Mouse (Mus musculus): ENCODE measurements around the gene Rab44.

Rab44 gene

DNA sequence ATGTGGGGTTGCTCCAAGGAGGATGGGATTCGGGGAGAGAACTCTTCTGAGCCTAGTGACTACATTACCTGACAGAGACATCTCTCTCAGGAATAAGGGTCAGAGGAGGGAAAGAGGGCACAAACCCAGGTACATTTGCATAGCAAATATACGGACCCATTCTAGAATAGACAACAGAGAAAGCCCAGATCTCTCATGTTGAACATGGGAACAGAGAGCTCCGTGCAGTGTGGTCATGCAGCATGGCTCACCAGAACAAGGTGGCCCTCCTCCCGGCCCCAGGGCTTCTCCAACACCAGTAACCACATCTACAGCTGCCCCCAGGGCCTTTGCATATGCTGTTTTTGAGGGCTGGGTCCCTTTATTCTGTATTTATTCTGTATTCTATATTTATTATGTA lies 54.5 kb downstream of the Rab44 start:
- no peak for DNase-seq (ENCODE audit: low spot score)

GRCm38 (mm10) chr17:29168996-29169601 lies 55.2 kb downstream of the Rab44 start:
- no peak for DNase-seq (ENCODE audit: low spot score)

DNA sequence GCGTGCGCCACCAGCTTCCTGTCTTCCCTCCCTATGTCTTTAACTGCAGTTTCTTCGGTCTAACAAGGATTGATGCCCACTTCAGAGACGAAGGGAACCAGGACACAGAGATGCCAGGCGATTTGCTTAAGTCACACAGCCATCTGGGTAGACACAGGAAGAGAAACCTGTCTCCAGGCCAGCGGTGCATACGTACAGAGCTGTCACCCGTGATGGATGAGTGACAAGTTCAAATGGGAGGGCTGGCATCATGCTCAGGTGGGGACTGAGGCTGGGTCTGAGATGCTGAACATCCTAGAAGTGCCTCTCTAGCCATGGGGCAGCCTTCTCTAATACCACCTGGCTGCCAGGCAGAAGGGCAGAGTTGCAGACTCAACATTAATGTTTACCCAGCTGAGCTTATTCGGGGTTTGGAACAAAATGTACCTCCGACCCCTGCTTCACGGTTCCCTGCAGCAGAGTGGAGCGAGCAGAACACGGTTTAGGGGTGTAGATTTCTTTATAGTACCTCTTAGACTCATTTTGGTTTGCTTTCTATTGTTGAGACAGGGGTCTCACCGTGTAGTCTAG lies 56.6 kb downstream of the Rab44 start:
- DNase-seq (ENCODE audit: low spot score), result no peak

- DNase-seq (ENCODE audit: low spot score), result peak; percentile 62
Observed at GRCm38 (mm10) chr17:29171001-29171772, 57.2 kb downstream of the Rab44 start.

DNA sequence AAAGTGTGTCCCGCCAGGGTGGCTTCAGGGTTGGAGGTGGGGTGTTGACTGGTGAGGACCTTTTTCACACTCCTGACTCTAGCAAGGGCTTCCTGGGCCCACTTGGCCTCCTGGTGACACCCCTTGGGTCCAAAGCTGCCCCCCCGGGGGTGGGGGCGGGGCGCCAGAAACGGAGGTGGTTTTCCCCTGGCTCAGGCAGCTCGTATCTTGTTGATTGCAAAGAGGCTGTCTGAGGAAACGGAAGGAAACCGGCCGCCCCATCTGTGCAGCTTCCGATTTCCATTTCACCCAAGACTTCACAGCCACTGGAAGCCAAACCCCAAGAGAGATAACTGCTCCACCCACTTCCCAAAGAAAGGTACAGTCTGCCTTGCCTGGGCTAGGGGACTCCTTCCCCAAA lies 58.1 kb downstream of the Rab44 start:
- DNase-seq (ENCODE audit: low spot score), result no peak

GRCm38 (mm10) chr17:29173165-29173564 lies 59.2 kb downstream of the Rab44 start:
- no peak for DNase-seq (ENCODE audit: low spot score)

- DNase-seq (ENCODE audit: low spot score), result no peak
Observed at GRCm38 (mm10) chr17:29175693-29176092, 61.7 kb downstream of the Rab44 start.

DNA sequence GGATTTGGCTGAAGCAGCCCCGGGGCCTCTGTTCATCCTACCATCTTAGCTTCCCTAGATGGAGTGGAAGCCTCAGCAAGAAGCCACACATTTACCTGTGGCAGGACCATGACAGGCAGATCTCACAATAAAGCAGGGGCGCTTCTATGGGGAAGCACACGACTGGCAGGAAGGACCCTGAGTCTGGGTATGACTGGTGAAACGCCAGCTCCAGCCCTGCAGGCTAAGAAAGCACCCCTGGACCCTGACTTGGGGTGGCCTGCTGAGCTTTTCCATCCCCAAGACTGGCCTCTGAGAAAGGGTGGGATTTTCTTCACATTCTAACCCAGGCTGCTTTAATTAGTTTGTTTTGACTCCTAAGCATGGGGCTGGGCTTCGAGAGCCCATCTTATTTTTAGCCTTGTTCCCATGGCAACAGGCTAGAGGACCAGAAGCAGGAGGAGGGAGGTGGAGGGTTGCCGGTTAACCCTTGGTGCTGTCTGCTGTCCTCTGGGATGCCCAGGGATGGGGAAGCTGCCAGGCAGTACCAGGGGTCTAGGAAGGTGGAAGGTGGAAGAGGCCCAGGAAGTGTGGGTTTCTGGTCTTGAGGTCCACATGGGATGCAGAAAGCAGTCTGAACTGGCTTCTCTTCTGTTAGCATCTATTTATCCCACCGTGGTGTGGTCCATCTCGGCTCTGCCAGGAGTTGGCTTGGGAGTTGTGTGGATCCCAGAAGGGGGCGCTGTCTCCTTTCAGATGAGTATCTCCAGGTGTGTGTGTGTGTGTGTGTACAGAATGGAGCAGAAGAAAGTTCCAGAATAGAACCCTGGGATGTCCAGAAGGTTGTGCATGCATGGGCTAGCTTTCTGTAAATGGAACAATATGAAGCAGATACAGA lies 62.7 kb downstream of the Rab44 start:
- DNase-seq (ENCODE audit: low spot score), result no peak

- no peak for DNase-seq (ENCODE audit: low spot score)
Observed at GRCm38 (mm10) chr17:29178503-29179059, 64.6 kb downstream of the Rab44 start.

DNA sequence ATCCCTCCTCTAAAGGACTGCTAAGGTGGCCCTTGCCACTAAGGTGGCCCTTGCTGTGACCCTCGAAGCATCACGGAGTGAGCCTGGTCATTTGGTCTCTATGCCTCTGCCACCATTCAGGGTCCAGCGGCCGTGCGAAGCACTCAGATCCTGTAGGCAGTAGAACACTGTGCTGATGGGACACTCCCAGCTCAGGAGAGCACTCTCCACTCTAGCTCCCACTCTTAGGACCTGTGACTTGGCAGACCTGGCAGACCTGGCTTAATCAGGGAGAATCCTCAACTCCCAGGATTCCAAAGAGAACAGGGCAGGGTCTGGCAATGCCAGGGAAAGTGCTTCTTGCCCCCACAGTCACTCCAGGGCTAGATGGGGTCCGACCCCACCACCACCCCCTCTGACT lies 66.0 kb downstream of the Rab44 start:
- DNase-seq (ENCODE audit: low spot score), result no peak

- DNase-seq (ENCODE audit: low spot score), result no peak
Observed at GRCm38 (mm10) chr17:29180406-29181127, 66.6 kb downstream of the Rab44 start.

- DNase-seq (ENCODE audit: low spot score), result no peak
Observed at GRCm38 (mm10) chr17:29181751-29182150, 67.8 kb downstream of the Rab44 start.

GRCm38 (mm10) chr17:29183162-29183561 lies 69.2 kb downstream of the Rab44 start:
- no peak for DNase-seq (ENCODE audit: low spot score)

DNA sequence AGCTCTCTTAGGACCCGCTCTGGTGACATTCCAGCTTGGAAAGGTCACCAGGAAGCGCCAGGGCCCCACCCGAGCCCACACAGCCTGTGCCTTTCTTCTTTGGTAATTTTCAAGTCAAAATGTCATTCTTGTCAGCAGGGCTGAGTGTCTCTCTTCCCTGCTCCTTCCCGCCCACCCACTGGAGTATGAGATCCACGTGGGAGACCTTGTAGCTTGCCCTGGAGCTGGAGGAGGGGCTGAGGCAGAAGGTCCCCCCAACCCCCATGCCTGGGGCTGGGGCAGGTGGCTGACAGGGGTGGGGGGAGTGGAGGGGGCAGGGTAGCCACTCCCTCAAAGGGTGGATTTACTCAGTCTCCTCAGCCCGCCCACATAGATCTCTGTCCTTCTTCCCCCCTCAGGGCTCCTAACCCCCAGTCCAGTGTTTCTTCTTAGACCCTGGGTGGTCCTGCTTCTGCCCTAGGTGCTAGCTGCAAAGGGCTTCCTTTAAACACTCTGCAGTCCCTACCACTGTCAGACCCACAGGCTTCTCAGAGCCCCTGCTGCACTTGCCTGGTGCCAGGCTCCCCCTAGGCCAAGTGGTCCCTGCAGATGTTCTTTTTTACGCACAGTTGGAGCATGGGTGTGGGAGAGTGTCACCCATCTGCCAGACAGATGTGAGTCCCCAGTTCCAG lies 71.6 kb downstream of the Rab44 start:
- DNase-seq (ENCODE audit: low spot score), result no peak

GRCm38 (mm10) chr17:29186989-29187859 lies 73.3 kb downstream of the Rab44 start:
- DNase-seq (ENCODE audit: low spot score), result no peak

DNA sequence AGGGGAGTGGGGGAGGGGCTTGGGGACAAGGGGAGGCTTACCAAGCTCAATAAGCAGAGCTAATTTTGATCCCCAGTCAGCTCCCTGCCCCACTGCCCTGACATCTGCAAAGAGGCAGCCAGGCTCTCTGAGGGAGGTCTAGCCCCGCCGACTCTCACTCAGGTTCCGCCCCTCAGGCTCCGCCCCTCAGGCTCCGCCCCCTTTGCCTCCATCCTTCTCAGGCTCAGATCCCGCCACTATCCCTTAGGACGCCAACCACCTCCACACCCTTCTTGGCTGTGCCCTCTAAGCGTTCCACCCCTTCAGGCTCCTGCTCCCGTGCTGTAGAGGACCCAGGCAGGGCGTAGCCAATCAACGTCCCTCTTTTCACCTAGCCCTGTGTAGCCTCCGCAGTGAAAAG lies 75.0 kb downstream of the Rab44 start:
- DNase-seq (ENCODE audit: low spot score), result no peak

DNA sequence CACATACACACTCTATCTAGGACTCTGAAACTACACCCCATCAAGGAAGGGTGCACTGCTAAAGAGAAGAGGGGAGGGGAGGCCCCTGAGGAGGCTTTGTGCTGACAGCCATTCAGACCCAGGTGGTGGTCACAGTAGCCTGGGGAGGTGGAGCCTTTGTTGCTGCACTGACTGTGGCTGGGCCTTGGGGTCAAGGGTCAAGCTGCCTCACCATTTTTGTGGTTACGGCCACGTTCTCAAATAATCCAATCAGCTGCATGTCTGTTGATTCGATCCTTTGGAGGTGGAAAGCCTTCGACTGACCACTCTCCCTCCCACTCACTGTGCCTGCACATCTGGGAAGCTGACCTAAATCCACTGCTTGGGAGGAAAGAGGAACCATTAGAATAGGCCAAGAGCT lies 81.6 kb downstream of the Rab44 start:
- no peak for DNase-seq (ENCODE audit: low spot score)
